Mouse (Mus musculus): ENCODE data around the gene Slc39a2. TPM values are rescaled to one million over a fixed set of nuclear protein-coding genes. Genes with fewer than 3 reads are reported as not detected.

The Slc39a2 gene
- polyA plus RNA-seq, 1 experiment from 2014 or later = 2.0 TPM

DNA sequence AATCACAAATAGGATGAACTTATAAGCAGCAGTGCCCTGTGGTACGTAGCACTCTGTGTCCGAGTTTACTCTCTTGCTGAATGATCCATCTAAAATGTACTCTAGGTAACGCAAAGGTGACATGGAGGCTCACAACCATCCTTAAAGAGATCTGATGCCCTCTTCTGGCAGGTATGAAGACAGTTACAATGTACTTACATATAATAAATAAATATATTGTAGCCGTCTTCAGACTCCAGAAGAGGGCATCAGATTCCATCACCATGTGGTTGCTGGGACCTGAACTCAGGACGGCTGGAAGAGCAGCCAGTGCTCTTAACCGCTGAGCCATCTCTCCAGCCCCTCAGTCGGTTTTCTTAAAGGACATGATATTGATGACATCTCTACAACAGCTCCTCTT, 12.0 kb downstream of the Slc39a2 start:
- H3K4me2 ChIP-seq (replicated peaks) = no peak overlapping the region
- 70% methylated on average over 7 of the region's 7 CpGs for WGBS
- no peaks in the 10 kb centered on the region for H3K27me3 ChIP-seq
- no peak overlapping the region for H3K27ac ChIP-seq
- no peak for ATAC-seq
- H3K4me3 ChIP-seq (replicated peaks) = no peak overlapping the region
- H3K4me1 ChIP-seq (replicated peaks) = no peaks in the 10 kb centered on the region
- H3K36me3 ChIP-seq = no peaks in the 10 kb centered on the region
- no peaks in the 10 kb centered on the region for H3K9me3 ChIP-seq
- H3K9ac ChIP-seq (replicated peaks) = no peak overlapping the region

DNA sequence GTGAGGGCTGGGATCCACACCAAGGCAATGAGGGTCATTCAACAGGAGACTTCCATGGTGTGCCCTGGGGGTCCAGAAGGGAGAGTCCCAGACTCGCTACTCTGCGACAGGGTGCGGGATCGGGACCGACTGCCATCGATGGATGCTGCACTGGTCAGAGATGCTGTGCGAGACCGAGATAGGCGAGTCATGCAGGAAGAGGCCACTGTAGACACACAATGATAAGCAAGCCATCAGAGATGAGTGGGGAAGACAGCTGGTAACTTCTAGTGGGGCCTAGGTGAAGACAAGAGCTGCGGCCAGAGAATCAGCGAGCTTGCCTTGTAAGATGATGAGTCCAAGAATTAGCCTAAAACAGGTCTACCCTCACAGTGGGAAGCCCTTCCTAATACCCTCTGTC, 13.4 kb downstream of the Slc39a2 start:
- WGBS = 96% methylated on average over 11 of the region's 11 CpGs
- Histone ChIP-seq H3K4me1 (replicated peaks) (no peaks in the 10 kb centered on the region), H3K27ac (no peak overlapping the region), H3K36me3 (no peaks in the 10 kb centered on the region), H3K9me3 (no peaks in the 10 kb centered on the region), H3K4me3 (replicated peaks) (no peak overlapping the region), H3K27me3 (no peaks in the 10 kb centered on the region), H3K9ac (replicated peaks) (no peak overlapping the region), H3K4me2 (replicated peaks) (no peak overlapping the region)
- ATAC-seq = no peak

DNA sequence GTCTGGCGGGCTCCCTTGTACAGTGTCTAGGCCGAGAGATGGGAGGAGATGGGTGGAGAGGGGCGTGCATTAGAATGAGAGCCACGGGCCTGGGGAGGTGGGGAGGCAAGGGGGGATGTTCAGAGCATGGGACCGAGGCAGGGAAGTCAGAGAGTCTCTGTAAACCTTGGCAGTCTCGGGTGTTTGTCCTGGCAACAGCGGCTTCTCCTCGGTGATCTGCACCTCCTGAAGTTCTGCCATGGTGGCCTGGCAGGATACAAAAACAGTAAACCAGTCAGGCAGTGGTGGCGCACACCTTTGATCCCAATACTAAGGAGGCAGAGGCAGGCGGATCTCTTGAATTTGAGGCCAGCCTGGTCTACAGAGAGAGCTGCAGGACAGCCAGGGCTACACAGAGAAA, 18.6 kb downstream of the Slc39a2 start:
- Histone ChIP-seq H3K27me3 (peaks cover 7% of the 10 kb centered on the region), H3K36me3 (no peaks in the 10 kb centered on the region), H3K4me3 (replicated peaks) (no peak overlapping the region), H3K27ac (no peak overlapping the region), H3K9ac (replicated peaks) (no peak overlapping the region), H3K4me2 (replicated peaks) (peak overlapping the region; percentile 99; the same call in 1 of the 2 replicates), H3K4me1 (replicated peaks) (peaks cover 25% of the 10 kb centered on the region), H3K9me3 (no peaks in the 10 kb centered on the region)
- 82% methylated on average over 10 of the region's 10 CpGs for WGBS
- no peak for ATAC-seq

- H3K9me3 ChIP-seq = no peaks in the 10 kb centered on the region
- H3K27ac ChIP-seq = no peak overlapping the region
- H3K9ac ChIP-seq (replicated peaks) = peak overlapping the region; percentile 77
- H3K36me3 ChIP-seq = no peaks in the 10 kb centered on the region
- 6% methylated on average over 14 of the region's 14 CpGs for WGBS
- peak; percentile 32 for ATAC-seq
- peaks cover 25% of the 10 kb centered on the region for H3K4me1 ChIP-seq (replicated peaks)
- peak overlapping the region; percentile 99 for H3K4me2 ChIP-seq (replicated peaks)
- peaks cover 7% of the 10 kb centered on the region for H3K27me3 ChIP-seq
- H3K4me3 ChIP-seq (replicated peaks) = peak overlapping the region; percentile 61
Measured at GRCm38 (mm10) chr14:51912391-51913061, 19.8 kb downstream of the Slc39a2 start.

DNA sequence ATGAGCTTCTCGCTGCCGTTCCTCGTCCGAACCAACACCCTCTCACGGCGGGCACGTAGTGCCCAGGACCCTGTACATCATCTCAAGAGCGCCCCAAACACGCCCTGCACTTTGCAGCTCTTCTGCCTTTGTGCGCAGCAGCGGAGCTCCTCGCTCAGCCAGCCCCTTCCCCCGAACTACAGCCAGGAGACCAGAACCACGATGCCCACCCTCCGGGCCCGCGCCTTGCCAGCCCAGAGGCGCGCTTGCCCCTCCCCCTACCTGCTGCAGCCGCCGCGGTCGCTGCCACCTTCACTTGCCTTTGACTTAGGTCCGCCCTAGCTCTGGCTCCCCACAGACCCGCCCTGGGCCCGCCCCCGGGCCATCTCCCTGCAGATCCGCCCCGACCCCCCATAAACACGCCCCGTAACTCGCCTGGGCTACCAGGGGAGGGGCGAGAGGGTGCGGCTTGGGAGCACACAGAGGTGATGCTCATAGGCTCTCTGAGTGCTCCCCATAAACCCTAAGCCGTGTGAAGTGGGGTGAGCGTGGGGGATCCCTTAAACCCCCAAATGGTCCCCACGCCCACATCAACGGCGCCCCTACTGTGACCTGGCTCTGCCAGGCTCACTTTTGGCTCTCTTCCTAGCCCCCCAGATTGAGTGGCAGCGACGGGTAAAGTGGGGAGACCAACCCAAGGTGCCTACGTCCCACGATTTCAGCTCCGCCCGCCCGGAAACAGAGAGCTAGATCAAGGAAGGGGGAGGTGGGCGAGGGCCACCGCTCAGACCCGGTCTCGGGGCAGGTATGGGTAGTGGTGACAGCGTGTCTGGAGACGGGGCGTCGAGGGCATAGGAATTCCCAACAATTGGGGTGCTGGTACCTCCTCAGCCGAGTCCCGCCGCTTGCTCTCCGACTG, 20.6 kb downstream of the Slc39a2 start:
- Histone ChIP-seq H3K9me3 (no peaks in the 10 kb centered on the region), H3K4me3 (replicated peaks) (peak overlapping the region; percentile 61), H3K4me1 (replicated peaks) (peaks cover 25% of the 10 kb centered on the region), H3K27ac (0 out of 2 replicates have a peak overlapping the region, but pooled peaks have one; percentile 30), H3K27me3 (peaks cover 7% of the 10 kb centered on the region), H3K4me2 (replicated peaks) (peak overlapping the region; percentile 99), H3K9ac (replicated peaks) (peak overlapping the region; percentile 77), H3K36me3 (no peaks in the 10 kb centered on the region)
- peak; percentile 75 for ATAC-seq
- under 1% methylated on average over 58 of the region's 58 CpGs for WGBS

GRCm38 (mm10) chr14:51913960-51914762, 21.5 kb downstream of the Slc39a2 start, which contains the start of gene Ndrg2:
Gene Ndrg2, minus strand, starts transcription at chr14:51914158.
- under 1% methylated on average over 22 of the region's 23 CpGs for WGBS
- Histone ChIP-seq H3K27ac (peak within 1 kb of the TSS; percentile 65), H3K9ac (replicated peaks) (peak within 1 kb of the TSS; percentile 77), H3K9me3 (no peaks in the 10 kb centered on the region), H3K4me2 (replicated peaks) (peak within 1 kb of the TSS; percentile 99), H3K27me3 (peaks cover 7% of the 10 kb centered on the region), H3K4me1 (replicated peaks) (peaks cover 25% of the 10 kb centered on the region), H3K4me3 (replicated peaks) (peak within 1 kb of the TSS; percentile 61), H3K36me3 (no peaks in the 10 kb centered on the region)
- peak; percentile 68 for ATAC-seq

- Histone ChIP-seq H3K9ac (replicated peaks) (no peak overlapping the region), H3K4me1 (replicated peaks) (peaks cover 25% of the 10 kb centered on the region), H3K27ac (peak overlapping the region; percentile 65), H3K9me3 (no peaks in the 10 kb centered on the region), H3K4me2 (replicated peaks) (no peak overlapping the region), H3K4me3 (replicated peaks) (no peak overlapping the region), H3K27me3 (peaks cover 7% of the 10 kb centered on the region), H3K36me3 (no peaks in the 10 kb centered on the region)
- 33% methylated on average over 3 of the region's 3 CpGs for whole genome bisulfite sequencing
- ATAC-seq = no peak
Measured at GRCm38 (mm10) chr14:51915030-51915429, 22.3 kb downstream of the Slc39a2 start.

DNA sequence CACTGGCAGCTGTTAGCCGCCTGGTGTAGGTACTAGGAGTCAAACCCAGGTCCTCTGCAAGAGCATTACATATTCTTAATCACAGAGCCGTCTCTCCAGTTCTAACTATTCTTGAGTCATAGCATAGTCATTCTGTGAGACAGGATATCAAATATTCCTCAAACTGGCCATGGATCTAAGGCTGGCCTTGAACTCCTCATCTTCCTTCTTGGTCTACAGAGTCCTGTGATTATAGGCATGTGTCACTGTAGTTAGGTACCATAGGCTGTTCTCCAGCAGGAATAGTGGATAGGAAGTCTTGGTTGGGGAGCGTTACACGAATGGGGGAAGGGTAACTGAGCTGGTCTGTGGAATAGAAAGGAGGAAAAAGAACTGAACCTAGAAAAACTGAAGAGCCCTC, 23.9 kb downstream of the Slc39a2 start:
- Histone ChIP-seq H3K9ac (replicated peaks) (no peak overlapping the region), H3K27me3 (peaks cover 7% of the 10 kb centered on the region), H3K4me3 (replicated peaks) (no peak overlapping the region), H3K9me3 (no peaks in the 10 kb centered on the region), H3K27ac (no peak overlapping the region), H3K4me1 (replicated peaks) (peaks cover 25% of the 10 kb centered on the region), H3K4me2 (replicated peaks) (no peak overlapping the region), H3K36me3 (no peaks in the 10 kb centered on the region)
- ATAC-seq = no peak
- whole genome bisulfite sequencing = 86% methylated on average over 4 of the region's 4 CpGs

GRCm38 (mm10) chr14:51918125-51918524, 25.4 kb downstream of the Slc39a2 start, which contains the start of gene Tppp2:
Gene Tppp2, plus strand, starts transcription at chr14:51918425.
- Histone ChIP-seq H3K4me3 (replicated peaks) (no peak within 1 kb of the TSS), H3K4me1 (replicated peaks) (peaks cover 16% of the 10 kb centered on the region), H3K9me3 (no peaks in the 10 kb centered on the region), H3K27me3 (peaks cover 3% of the 10 kb centered on the region; the same call in 1 of the 2 replicates), H3K27ac (no peak within 1 kb of the TSS), H3K4me2 (replicated peaks) (no peak within 1 kb of the TSS), H3K9ac (replicated peaks) (no peak within 1 kb of the TSS), H3K36me3 (no peaks in the 10 kb centered on the region)
- WGBS = 90% methylated on average over 4 of the region's 4 CpGs
- ATAC-seq = no peak

DNA sequence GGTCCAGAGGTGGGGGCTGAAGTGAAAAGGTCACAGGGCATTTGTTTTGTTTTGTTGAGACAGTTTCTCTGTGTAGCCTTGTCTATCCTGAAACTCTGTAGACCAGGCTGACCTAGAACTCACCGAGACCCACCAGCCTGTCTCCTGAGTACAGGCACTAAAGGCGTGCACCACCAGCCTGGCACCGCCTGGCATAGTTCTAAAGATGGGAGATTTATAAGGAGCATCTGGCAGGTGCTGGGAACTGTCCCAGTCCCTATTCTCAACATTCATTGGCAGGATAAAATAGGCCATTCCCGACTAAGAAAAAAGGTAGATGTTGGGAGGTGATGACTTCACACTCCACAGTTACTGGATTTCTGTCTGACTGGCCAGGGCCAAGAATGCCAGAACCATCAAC, 26.3 kb downstream of the Slc39a2 start:
- H3K9ac ChIP-seq (replicated peaks) = no peak overlapping the region
- H3K36me3 ChIP-seq = no peaks in the 10 kb centered on the region
- peaks cover 7% of the 10 kb centered on the region for H3K4me1 ChIP-seq (replicated peaks)
- no peak overlapping the region for H3K4me2 ChIP-seq (replicated peaks)
- WGBS = 92% methylated on average over 4 of the region's 4 CpGs
- H3K27me3 ChIP-seq = 0 out of 2 replicates have a peak, but pooled peaks cover under 1% of the 10 kb centered on the region
- H3K4me3 ChIP-seq (replicated peaks) = no peak overlapping the region
- H3K9me3 ChIP-seq = no peaks in the 10 kb centered on the region
- H3K27ac ChIP-seq = no peak overlapping the region
- ATAC-seq = no peak

GRCm38 (mm10) chr14:51921759-51922570, 29.3 kb downstream of the Slc39a2 start:
- no peaks in the 10 kb centered on the region for H3K4me1 ChIP-seq (replicated peaks)
- no peaks in the 10 kb centered on the region for H3K36me3 ChIP-seq
- no peaks in the 10 kb centered on the region for H3K9me3 ChIP-seq
- H3K9ac ChIP-seq (replicated peaks) = no peak overlapping the region
- H3K27ac ChIP-seq = no peak overlapping the region
- ATAC-seq = no peak
- no peak overlapping the region for H3K4me2 ChIP-seq (replicated peaks)
- H3K4me3 ChIP-seq (replicated peaks) = no peak overlapping the region
- WGBS = 87% methylated on average over 16 of the region's 16 CpGs
- H3K27me3 ChIP-seq = no peaks in the 10 kb centered on the region
